Mouse (Mus musculus) hindbrain, embryonic 10.5 days (tissue): ENCODE data around the gene Ttc23l. TPM values are rescaled to one million over a fixed set of nuclear protein-coding genes. Genes with fewer than 3 reads are reported as not detected.

Source experiments
- DNase-seq: peaks from one replicate; pipeline ENCODE4 v3.0.0-alpha.2; 2017; ENCODE audit warnings: low spot score
- H3K27ac ChIP-seq: fragments of 300-500 bp; sonication (generic); 2 replicates; pipeline ENCODE4 v1.5.1; 2016; ENCODE audit warnings: mild to moderate bottlenecking, moderate library complexity
- H3K27me3 ChIP-seq: fragments of 300-500 bp; sonication (generic); 2 replicates; pipeline ENCODE4 v1.6.1; 2016; ENCODE audit warnings: mild to moderate bottlenecking; ENCODE audit not compliant: poor library complexity, insufficient read depth, severe bottlenecking
- H3K36me3 ChIP-seq: fragments of 300-500 bp; sonication (generic); 2 replicates; pipeline ENCODE4 v1.6.1; 2016; ENCODE audit warnings: mild to moderate bottlenecking, moderate library complexity
- H3K4me1 ChIP-seq: fragments of 300-500 bp; sonication (generic); replicated peaks from 2 replicates; pipeline ENCODE4 v1.6.1; 2016; ENCODE audit warnings: mild to moderate bottlenecking
- H3K4me3 ChIP-seq: fragments of 300-500 bp; sonication (generic); 2 replicates; pipeline ENCODE4 v1.5.1; 2016; ENCODE audit warnings: mild to moderate bottlenecking, moderate library complexity
- H3K9me3 ChIP-seq: fragments of 300-500 bp; sonication (generic); 2 replicates; pipeline ENCODE4 v1.6.1; 2016; ENCODE audit warnings: mild to moderate bottlenecking, moderate library complexity
- WGBS: fragments of 180-500 bp; shearing (Covaris S2); methylation state at CpG from one replicate; pipeline ENCODE4 v1.1.7; 2016; 5-methylcytosine and 5-hydroxymethylcytosine counted together
- polyA plus RNA-seq: library from polyadenylated mRNA; unstranded; fragments of >200 nt; fragmentation: Nextera tagmentation; extraction: Ambion mirVana; gene quantifications from 2 replicates; pipeline ENCODE4 v1.2.1, GENCODE M21; 2016

The Ttc23l gene
- polyA plus RNA-seq, 1 experiment from 2014 or later, result not detected

DNA sequence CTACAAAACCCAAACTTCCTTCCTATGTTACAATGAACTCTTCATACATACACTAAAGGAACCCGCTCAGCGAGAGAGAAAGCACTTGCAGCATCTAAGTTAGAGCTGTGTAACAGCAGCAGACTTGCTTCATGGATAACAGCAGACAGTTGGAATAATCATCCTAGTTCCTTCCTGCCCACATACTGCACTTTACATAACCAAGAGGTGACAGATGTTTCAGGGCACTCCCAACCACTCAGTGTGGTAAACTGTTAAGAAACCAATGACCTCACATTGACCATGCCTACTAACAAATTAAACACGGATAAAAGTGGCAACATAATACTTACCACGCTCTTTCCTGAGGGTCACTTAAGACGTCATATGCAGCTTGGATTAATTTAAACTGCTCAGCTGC is 94.9 kb downstream of the Ttc23l start:
- DNase-seq, result no peak
- WGBS, result 93% methylated on average over 5 of the region's 5 CpGs
- H3K27me3 ChIP-seq, result no peaks in the 10 kb centered on the region

GRCm38 (mm10) chr15:10460986-10461385 is 97.5 kb downstream of the Ttc23l start:
- no peaks in the 10 kb centered on the region for H3K9me3 ChIP-seq
- no peaks in the 10 kb centered on the region for H3K27me3 ChIP-seq
- H3K27ac ChIP-seq, result no peak overlapping the region
- H3K36me3 ChIP-seq, result peaks cover 65% of the 10 kb centered on the region
- H3K4me3 ChIP-seq, result no peak overlapping the region
- DNase-seq, result no peak
- 92% methylated on average over 12 of the region's 12 CpGs for WGBS
- H3K4me1 ChIP-seq, result no peaks in the 10 kb centered on the region

More for the DNA sequence above, 94.9 kb downstream of the Ttc23l start:
- Histone ChIP-seq H3K27ac (no peak overlapping the region), H3K4me1 (peaks cover 6% of the 10 kb centered on the region; the same call in 1 of the 2 replicates), H3K4me3 (no peak overlapping the region), H3K36me3 (peaks cover 42% of the 10 kb centered on the region), H3K9me3 (no peaks in the 10 kb centered on the region)

Other genes starting within 250 kb of the Ttc23l start
- gene Gm21973, start 233.3 kb downstream of the Ttc23l start, polyA plus RNA-seq, result not detected in 2 replicates
- not detected in 2 replicates for gene Agxt2, start 200.1 kb downstream of the Ttc23l start, polyA plus RNA-seq
- gene Dnajc21, start 88.2 kb downstream of the Ttc23l start, polyA plus RNA-seq, result 10.6 and 13.9 TPM in 2 replicates
- gene Brix1, start 72.7 kb downstream of the Ttc23l start, polyA plus RNA-seq, result 113 and 115 TPM in 2 replicates
- gene Rad1, start 72.7 kb downstream of the Ttc23l start, polyA plus RNA-seq, result 44.3 and 50.8 TPM in 2 replicates
- gene Rai14, start 156.0 kb upstream of the Ttc23l start, polyA plus RNA-seq, result 72.2 and 77.9 TPM in 2 replicates